Mouse (Mus musculus) cerebellum, adult 2 months (tissue): Measurements from ENCODE around the gene Spindoc.

Experiments used
- CTCF ChIP-seq: fragments of 200-500 bp; IDR thresholded peaks from 2 replicates; pipeline ENCODE4 v1.5.1; 2011; ENCODE audit warnings: low read depth, mild to moderate bottlenecking, control low read depth, low read length, moderate library complexity, borderline replicate concordance; ENCODE audit not compliant: insufficient read depth
- POLR2A ChIP-seq: fragments of 200-500 bp; IDR thresholded peaks from 2 replicates; pipeline ENCODE4 v1.6.1; 2011; ENCODE audit warnings: low read length, control low read depth, borderline replicate concordance; ENCODE audit not compliant: insufficient read depth

DNA sequence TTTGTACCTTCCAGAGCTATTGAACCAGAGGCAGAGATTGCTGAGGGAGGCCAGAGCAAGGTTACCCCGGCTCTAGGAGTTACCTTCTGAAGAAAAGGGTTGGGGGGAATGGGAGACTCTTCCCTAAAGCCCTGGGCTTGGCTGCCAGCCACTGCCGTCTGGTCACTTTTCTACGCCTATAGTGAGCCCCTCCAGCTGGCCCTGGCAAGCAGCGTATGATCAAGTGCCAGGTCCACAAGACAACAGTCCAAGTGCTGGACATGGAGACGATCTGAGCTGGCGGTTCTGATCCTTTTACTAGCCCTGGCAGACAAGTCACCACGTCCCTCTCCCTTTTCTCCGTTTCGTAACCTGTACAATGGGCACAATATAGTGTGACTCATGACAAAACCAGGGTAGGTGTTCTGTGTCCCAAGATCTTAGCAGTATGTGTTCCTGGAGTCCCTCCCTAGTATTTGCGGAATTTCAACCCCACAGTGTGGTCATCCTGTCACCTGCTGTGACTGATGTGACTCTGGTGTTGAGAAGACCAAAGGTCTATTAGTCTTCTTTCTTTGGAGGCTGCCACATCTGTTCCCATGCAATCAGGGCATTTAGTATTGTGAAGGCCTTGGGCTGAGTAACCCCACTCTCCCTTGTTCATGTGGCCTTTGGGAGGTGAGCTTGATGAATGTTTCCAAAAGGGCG lies 29.8 kb downstream of the Spindoc start:
- TF ChIP-seq POLR2A = no peak
- TF ChIP-seq CTCF = no peak
